Mouse (Mus musculus) stomach, postnatal 0 days (tissue): ENCODE results near the gene Plp2.

Experiments
- CTCF ChIP-seq: IDR thresholded peaks from 2 replicates; pipeline ENCODE4 v1.5.1; 2016; ENCODE audit warnings: antibody characterized with exemption, low read depth, mild to moderate bottlenecking, moderate library complexity
- EP300 ChIP-seq: optimal IDR thresholded peaks from 2 replicates; pipeline ENCODE3; 2016; ENCODE audit warnings: antibody characterized with exemption

DNA sequence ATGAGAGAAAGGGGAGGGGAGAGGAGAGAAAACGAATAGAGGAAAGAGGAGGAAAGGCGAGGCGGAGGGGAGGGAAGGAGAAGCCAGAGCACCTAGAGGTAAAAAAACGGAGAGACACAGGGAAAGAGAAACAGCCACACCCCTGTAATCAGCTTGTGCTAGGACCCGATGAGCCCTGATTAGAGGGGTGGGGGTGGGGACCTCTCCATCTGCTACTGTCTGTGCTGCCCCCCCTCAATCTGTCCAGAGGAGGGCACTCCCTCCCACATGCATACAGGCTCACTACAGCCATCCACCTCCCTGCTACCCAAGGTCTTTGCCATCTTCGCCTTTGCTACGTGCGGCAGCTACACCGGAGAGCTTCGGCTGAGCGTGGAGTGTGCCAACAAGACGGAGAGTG, 30.4 kb downstream of the Plp2 start:
- TF ChIP-seq EP300, result no peak
- no peak for TF ChIP-seq CTCF
